Mouse (Mus musculus) heart, postnatal 0 days (tissue): ENCODE results near the gene Bnipl.

Experiments used
- CTCF ChIP-seq: IDR thresholded peaks from 2 replicates; pipeline ENCODE4 v1.5.1; 2016; ENCODE audit warnings: antibody characterized with exemption, control low read depth, low read depth
- EP300 ChIP-seq: IDR thresholded peaks from 2 replicates; pipeline ENCODE4 v1.6.1; 2016; ENCODE audit warnings: antibody characterized with exemption, low read depth

DNA sequence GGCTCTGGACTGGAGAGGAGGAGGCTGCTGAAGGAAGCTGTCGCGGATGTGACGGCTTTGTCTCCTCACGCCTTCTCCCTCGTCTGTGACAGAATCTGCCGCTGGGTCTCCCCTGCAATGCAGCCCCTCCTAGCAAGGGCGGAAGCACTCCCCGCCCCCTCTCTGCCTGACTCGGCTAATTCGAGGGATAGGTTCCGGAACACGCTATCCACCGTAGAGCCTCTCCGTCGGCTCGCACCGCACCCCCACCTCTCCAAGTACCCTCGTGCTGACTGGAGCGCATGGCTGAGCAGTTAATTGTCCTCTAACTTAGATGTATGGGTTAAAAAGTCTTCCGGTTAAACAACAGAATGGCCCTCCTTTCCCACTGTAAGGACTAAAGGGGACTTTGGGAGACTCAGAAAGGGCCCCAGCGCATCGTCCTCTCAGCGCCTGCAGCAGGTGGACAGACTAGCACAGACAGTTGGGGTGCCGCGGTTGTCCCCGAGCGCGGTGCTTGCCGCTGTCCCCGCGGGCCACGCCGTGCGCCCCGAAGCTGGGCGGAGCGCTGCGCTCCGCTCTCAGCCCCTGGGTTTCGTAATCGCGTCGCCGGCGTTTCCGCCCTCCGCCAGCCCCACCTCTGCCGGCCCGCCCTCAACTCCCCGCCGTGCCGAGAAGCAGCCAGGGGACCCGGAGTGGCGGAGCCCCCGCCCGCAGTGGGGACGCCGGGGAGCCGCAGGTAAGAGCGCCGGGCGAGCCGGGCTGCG, 22.7 kb downstream of the Bnipl start, which contains the start of gene Cdc42se1:
- TF ChIP-seq CTCF, result no peak
- peak; percentile 59; the same call in 1 of the 2 replicates for TF ChIP-seq EP300
